Mouse (Mus musculus) cerebellum, adult 11-12 months (tissue): Measurements from ENCODE around the gene Slitrk4.

ENCODE experiments used
- DNase-seq: peaks from one replicate; pipeline ENCODE4 v3.0.0; 2022

Slitrk4 gene

GRCm38 (mm10) chrX:64276290-64277125 lies at the start of gene Slitrk4:
Gene Slitrk4, minus strand, starts transcription at chrX:64276996.
- DNase-seq, result peak; percentile 69

GRCm38 (mm10) chrX:64319501-64319900 lies 42.7 kb upstream of the Slitrk4 start:
- peak; percentile 3 for DNase-seq

GRCm38 (mm10) chrX:64277991-64278301 lies 1.1 kb upstream of the Slitrk4 start:
- DNase-seq, result peak; percentile 19

GRCm38 (mm10) chrX:64277126-64277990 lies 562 bp upstream of the Slitrk4 start:
- peak; percentile 49 for DNase-seq

- peak; percentile 42 for DNase-seq
These were observed 1.1 kb downstream of the Slitrk4 start for GRCm38 (mm10) chrX:64275501-64276289.

- DNase-seq, result peak; percentile 25
These were observed 13.3 kb downstream of the Slitrk4 start for GRCm38 (mm10) chrX:64263481-64263880.
